Mouse (Mus musculus): ENCODE results near the gene 4930415L06Rik.

The 4930415L06Rik gene

DNA sequence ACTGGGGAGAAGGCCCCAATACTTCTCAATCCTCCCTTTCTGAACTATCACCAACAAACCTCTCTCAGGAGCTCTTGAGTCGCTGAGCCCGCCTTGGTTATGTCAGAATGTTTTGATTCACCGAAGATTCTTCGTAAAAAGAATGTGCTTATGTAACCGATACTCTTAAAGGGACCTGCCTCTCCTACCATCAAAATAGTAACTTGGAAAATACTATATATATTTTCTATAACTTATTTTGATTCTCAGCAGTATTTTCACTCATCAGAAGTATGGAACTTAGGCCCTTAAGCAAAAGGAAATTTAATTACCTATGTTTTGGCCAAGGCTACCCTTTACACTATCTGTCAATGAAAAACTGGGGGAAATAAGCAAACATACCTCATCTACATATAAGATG lies at the start of gene 4930415L06Rik:
Gene 4930415L06Rik, minus strand, starts transcription at position 101 of the 400 bp plus-strand sequence.
- no peak for DNase-seq

- no peak for DNase-seq
These were observed 46.0 kb upstream of the 4930415L06Rik start for GRCm38 (mm10) chrX:89978621-89979020.

DNA sequence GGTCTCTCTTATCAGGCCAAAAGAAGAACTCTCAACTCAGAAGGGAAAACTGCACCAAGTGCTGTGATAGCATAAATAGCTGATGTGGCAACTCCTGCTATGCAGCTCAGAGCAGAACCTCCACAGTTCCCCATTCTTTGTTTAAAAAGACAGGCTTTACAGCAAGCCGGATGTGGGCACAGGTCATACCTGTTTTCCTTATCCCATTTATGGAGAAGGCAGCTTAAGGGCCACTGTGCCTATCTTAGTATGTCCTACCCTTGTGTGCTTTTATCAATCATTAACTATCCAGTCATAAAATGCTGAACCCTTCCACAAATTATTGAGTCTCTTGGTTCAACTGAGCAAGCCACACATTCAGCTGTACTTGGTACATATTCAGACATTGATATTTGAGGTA lies 27.8 kb downstream of the 4930415L06Rik start:
- no peak for DNase-seq
